In genomic region chr15:78962885-78963284, GRCm38 (mm10) we compare ENCODE assay signal across 8 mouse cellular contexts. TPM values are rescaled to one million over a fixed set of nuclear protein-coding genes. Genes with fewer than 3 reads are reported as not detected.
DNase-seq lines count a peak whose midpoint lies in the region; ATAC-seq and TF ChIP-seq lines count a peak whose summit lies in the region.

No protein-coding gene starts in this region.

- 22% methylated on average over 2 of the region's 2 CpGs for WGBS in intestine, embryonic 16.5 days
- 42% methylated on average over 2 of the region's 2 CpGs for WGBS in liver, postnatal 0 days (ENCODE audit: insufficient replicate concordance)
- 34% methylated on average over 2 of the region's 2 CpGs for WGBS in neural tube, embryonic 13.5 days

- no peak overlapping the region for H3K4me2 ChIP-seq in intestine, embryonic 16.5 days (ENCODE audit: low read depth, low read length)
- H3K4me2 ChIP-seq in liver, postnatal 0 days (ENCODE audit: low read depth, low read length): no peak overlapping the region
- no peak overlapping the region for H3K4me2 ChIP-seq in neural tube, embryonic 13.5 days

- H3K4me3 ChIP-seq in E14TG2a.4 (replicated peaks; ENCODE audit: low read length): no peak overlapping the region
- no peak overlapping the region for H3K4me3 ChIP-seq in intestine, embryonic 16.5 days (ENCODE audit: low read length)
- H3K4me3 ChIP-seq in liver, postnatal 0 days (ENCODE audit: low read depth, low read length): no peak overlapping the region
- H3K4me3 ChIP-seq in neural tube, embryonic 13.5 days: no peak overlapping the region

- peaks cover 16% of the 10 kb centered on the region for H3K36me3 ChIP-seq in E14TG2a.4 (ENCODE audit: insufficient read depth, low read length)
- H3K36me3 ChIP-seq in intestine, embryonic 16.5 days (ENCODE audit: control insufficient read depth, insufficient read depth, low read length): no peaks in the 10 kb centered on the region
- H3K36me3 ChIP-seq in liver, postnatal 0 days (replicated peaks; ENCODE audit: insufficient read depth, low read length): no peaks in the 10 kb centered on the region
- peaks cover 73% of the 10 kb centered on the region for H3K36me3 ChIP-seq in neural tube, embryonic 13.5 days

- peak; percentile 91 for ATAC-seq in common myeloid progenitor, adult 5-6 weeks (replicated peaks; ENCODE audit: low read depth, poor library complexity, severe bottlenecking)
- ATAC-seq in intestine, embryonic 16.5 days: peak; percentile 60
- peak; percentile 95 for ATAC-seq in liver, postnatal 0 days
- peak; percentile 64; the same call in 1 of the 2 replicates for ATAC-seq in neural tube, embryonic 13.5 days (ENCODE audit: low read depth)

- no peaks in the 10 kb centered on the region for H3K9me3 ChIP-seq in E14TG2a.4 (ENCODE audit: low read length)
- H3K9me3 ChIP-seq in intestine, embryonic 16.5 days (ENCODE audit: control insufficient read depth, low read length): no peaks in the 10 kb centered on the region
- no peaks in the 10 kb centered on the region for H3K9me3 ChIP-seq in liver, postnatal 0 days (ENCODE audit: low read length)
- H3K9me3 ChIP-seq in neural tube, embryonic 13.5 days: no peaks in the 10 kb centered on the region

- peaks cover 32% of the 10 kb centered on the region for H3K27me3 ChIP-seq in E14TG2a.4 (ENCODE audit: insufficient read depth, low read length)
- H3K27me3 ChIP-seq in intestine, embryonic 16.5 days (replicated peaks; ENCODE audit: control insufficient read depth, insufficient read depth, low read length): no peaks in the 10 kb centered on the region
- no peaks in the 10 kb centered on the region for H3K27me3 ChIP-seq in liver, postnatal 0 days (ENCODE audit: insufficient read depth, low read length)
- H3K27me3 ChIP-seq in neural tube, embryonic 13.5 days: no peaks in the 10 kb centered on the region

- peaks cover 52% of the 10 kb centered on the region for H3K4me1 ChIP-seq in E14TG2a.4 (replicated peaks; ENCODE audit: low read depth, low read length)
- peaks cover 7% of the 10 kb centered on the region; the same call in 1 of the 2 replicates for H3K4me1 ChIP-seq in intestine, embryonic 16.5 days (ENCODE audit: control insufficient read depth, insufficient read depth, low read length)
- H3K4me1 ChIP-seq in liver, postnatal 0 days (ENCODE audit: insufficient read depth): no peaks in the 10 kb centered on the region
- peaks cover 5% of the 10 kb centered on the region for H3K4me1 ChIP-seq in neural tube, embryonic 13.5 days (replicated peaks)

- peak; percentile 42 for DNase-seq in T-cell, adult 2 months (ENCODE audit: low spot score)
- peak; percentile 60 to 74 for DNase-seq in gastrocnemius, postnatal 4 days (ENCODE audit: low spot score in 2 of 2)
- peak; percentile 86 for DNase-seq in liver, postnatal 0 days
- no peak for DNase-seq in yolk sac, embryonic 10.5 days (ENCODE audit: low spot score)

- H3K27ac ChIP-seq in intestine, embryonic 16.5 days (ENCODE audit: low read length): no peak overlapping the region
- H3K27ac ChIP-seq in liver, postnatal 0 days (ENCODE audit: low read depth): no peak overlapping the region
- H3K27ac ChIP-seq in neural tube, embryonic 13.5 days (replicated peaks): no peak overlapping the region

- TF ChIP-seq EP300 in liver, postnatal 0 days (IDR thresholded peaks at IDR 0.05; ENCODE audit: low read depth): no peak

- H3K9ac ChIP-seq in intestine, embryonic 16.5 days (ENCODE audit: low read depth, low read length): no peak overlapping the region; the same call in 1 of the 2 replicates
- no peak overlapping the region for H3K9ac ChIP-seq in liver, postnatal 0 days (replicated peaks)
- H3K9ac ChIP-seq in neural tube, embryonic 13.5 days: 0 out of 2 replicates have a peak overlapping the region, but pooled peaks have one; percentile 8

- TF ChIP-seq CTCF in E14TG2a.4 (conservative IDR thresholded peaks at IDR 0.05; ENCODE audit: low read length): peak; percentile 62
- peak; percentile 91 for TF ChIP-seq CTCF in liver, postnatal 0 days (IDR thresholded peaks at IDR 0.05; ENCODE audit: low read depth)

RNA-seq across cellular contexts. Expression of gene Triobp, which starts 15.4 kb away (rescaled TPM):
- 25.0 and 35.6 TPM in 2 replicates for total RNA-seq in common myeloid progenitor, adult 5-6 weeks (2017)
- 10 to 100 TPM; 83.6 to 94.1 TPM for total RNA-seq in gastrocnemius, postnatal 4 days (2021)
- polyA plus RNA-seq in intestine, embryonic 16.5 days (2015; fragmentation: Nextera tagmentation; extraction: Ambion mirVana): 54.3 and 58.7 TPM in 2 replicates
- polyA plus RNA-seq in liver, postnatal 0 days (2015; fragmentation: Nextera tagmentation; extraction: Ambion mirVana): 11.9 and 12.7 TPM in 2 replicates
- polyA plus RNA-seq in neural tube, embryonic 13.5 days (2015; fragmentation: Nextera tagmentation; extraction: Ambion mirVana): 33.4 and 40.1 TPM in 2 replicates

RNA-seq across cellular contexts. Expression of gene Nol12, which starts 28.2 kb away (rescaled TPM):
- 27.8 and 29.7 TPM in 2 replicates for total RNA-seq in common myeloid progenitor, adult 5-6 weeks (2017)
- total RNA-seq in gastrocnemius, postnatal 4 days (2021): 10 to 100 TPM; 34.4 to 38.6 TPM
- polyA plus RNA-seq in intestine, embryonic 16.5 days (2015; fragmentation: Nextera tagmentation; extraction: Ambion mirVana): 38.1 and 43.7 TPM in 2 replicates
- polyA plus RNA-seq in liver, postnatal 0 days (2015; fragmentation: Nextera tagmentation; extraction: Ambion mirVana): 20.3 and 21.5 TPM in 2 replicates
- polyA plus RNA-seq in neural tube, embryonic 13.5 days (2015; fragmentation: Nextera tagmentation; extraction: Ambion mirVana): 57.1 and 60.8 TPM in 2 replicates

RNA-seq across cellular contexts. Expression of gene Lgals1, which starts 36.4 kb away (rescaled TPM):
- total RNA-seq in common myeloid progenitor, adult 5-6 weeks (2017): 322 and 335 TPM in 2 replicates
- total RNA-seq in gastrocnemius, postnatal 4 days (2021): 1,000 to 10,000 TPM; 1,203 to 1,363 TPM
- 865 and 927 TPM in 2 replicates for polyA plus RNA-seq in intestine, embryonic 16.5 days (2015; fragmentation: Nextera tagmentation; extraction: Ambion mirVana)
- 93.4 and 102 TPM in 2 replicates for polyA plus RNA-seq in liver, postnatal 0 days (2015; fragmentation: Nextera tagmentation; extraction: Ambion mirVana)
- 273 and 356 TPM in 2 replicates for polyA plus RNA-seq in neural tube, embryonic 13.5 days (2015; fragmentation: Nextera tagmentation; extraction: Ambion mirVana)

RNA-seq across cellular contexts. Expression of gene Pdxp, which starts 49.2 kb away (rescaled TPM):
- 4.1 and 9.2 TPM in 2 replicates for total RNA-seq in common myeloid progenitor, adult 5-6 weeks (2017)
- total RNA-seq in gastrocnemius, postnatal 4 days (2021): 10 to 100 TPM; 16.4 to 21.7 TPM
- 2.2 and 6.4 TPM in 2 replicates for polyA plus RNA-seq in intestine, embryonic 16.5 days (2015; fragmentation: Nextera tagmentation; extraction: Ambion mirVana)
- polyA plus RNA-seq in liver, postnatal 0 days (2015; fragmentation: Nextera tagmentation; extraction: Ambion mirVana): 1.9 and 2.1 TPM in 2 replicates
- 46.3 and 53.6 TPM in 2 replicates for polyA plus RNA-seq in neural tube, embryonic 13.5 days (2015; fragmentation: Nextera tagmentation; extraction: Ambion mirVana)
